Mouse (Mus musculus) olfactory bulb, adult 2 months (tissue): Measurements from ENCODE around the gene Robo2.

ENCODE experiments used
- CTCF ChIP-seq: fragments of 200-500 bp; IDR thresholded peaks from 2 replicates; pipeline ENCODE4 v1.5.1; 2012; ENCODE audit warnings: low read depth, mild to moderate bottlenecking, low read length, moderate library complexity; ENCODE audit not compliant: insufficient read depth
- POLR2A ChIP-seq: fragments of 200-500 bp; IDR thresholded peaks from 2 replicates; pipeline ENCODE4 v1.6.1; 2012; ENCODE audit warnings: mild to moderate bottlenecking, low read depth, low read length, moderate library complexity; ENCODE audit not compliant: insufficient read depth

GRCm38 (mm10) chr16:73991212-73991611 lies 420.4 kb downstream of the Robo2 start:
- TF ChIP-seq POLR2A: no peak
- no peak for TF ChIP-seq CTCF
